ENCODE assay signal across 26 mouse cellular contexts in the genomic region with DNA sequence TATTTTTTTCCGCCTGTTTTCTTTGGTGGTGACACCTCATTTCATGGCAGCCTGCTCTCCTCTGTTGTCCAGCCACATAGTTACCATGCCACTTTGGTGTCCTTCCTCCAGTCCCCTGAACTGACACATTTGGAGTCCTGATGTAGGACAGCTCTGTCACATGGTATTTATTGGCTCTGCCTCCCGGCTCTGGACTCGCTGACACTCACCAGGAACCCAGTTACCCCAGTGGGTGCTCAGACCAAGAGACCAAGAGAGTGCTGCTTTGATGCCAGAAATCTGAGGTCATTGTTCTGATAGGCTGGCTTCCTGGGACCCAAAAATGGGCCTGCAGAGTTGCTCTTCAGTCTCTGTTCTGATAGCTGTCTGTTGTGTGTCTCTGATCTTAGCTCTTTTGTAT. TPM values are rescaled to one million over a fixed set of nuclear protein-coding genes. Genes with fewer than 3 reads are reported as not detected.
DNase-seq lines count a peak whose midpoint lies in the region; ATAC-seq lines count a peak whose summit lies in the region.
"Had no signal": no experiment of that assay in that cellular context is flagged by ENCODE, and none has a peak within 500 bp of the region (broad histone marks: within the 10 kb centered on the region; RNA-seq: fewer than 3 reads in every experiment).

No protein-coding gene starts in this region.

- H3K36me3 ChIP-seq in liver, embryonic 15.5 days (replicated peaks), result peaks cover 18% of the 10 kb centered on the region
- 0 out of 2 replicates have a peak, but pooled peaks cover 8% of the 10 kb centered on the region for H3K36me3 ChIP-seq in heart, embryonic 16.5 days (ENCODE audit: control insufficient read depth, insufficient read depth)
- H3K36me3 ChIP-seq: midbrain, embryonic 15.5 days had no signal

- peak; percentile 46 to 50 for DNase-seq in adrenal gland, postnatal 36 days
- no peak for DNase-seq in adrenal gland, postnatal 25 days
- no peak for DNase-seq in liver
- no peak for DNase-seq in right cerebral cortex, postnatal 10 days (ENCODE audit: low spot score in 2 of 2)
- DNase-seq in retina, postnatal 1 day, result no peak
- DNase-seq: cerebellum, adult 2 months; cerebellum, postnatal 36 days; embryo, embryonic 11 days; gastrocnemius, postnatal 36 days; kidney, adult 8-10 months; kidney, postnatal 10 days; thymus, postnatal 25 days had no signal

- WGBS in liver, embryonic 15.5 days (ENCODE audit: insufficient replicate concordance), result 69% methylated on average over 3 of the region's 3 CpGs
- 58% methylated on average over 3 of the region's 3 CpGs for WGBS in heart, embryonic 16.5 days

- no peaks in the 10 kb centered on the region for H3K27me3 ChIP-seq in liver, embryonic 15.5 days
- no peaks in the 10 kb centered on the region for H3K27me3 ChIP-seq in heart, embryonic 16.5 days (ENCODE audit: control insufficient read depth, insufficient read depth, low read length)
- H3K27me3 ChIP-seq: embryonic facial prominence, embryonic 13.5 days; forebrain, embryonic 12.5 days; hindbrain, embryonic 15.5 days; midbrain, embryonic 15.5 days; neural tube, embryonic 13.5 days; Patski; stomach, embryonic 15.5 days had no signal

- H3K4me2 ChIP-seq in liver, embryonic 15.5 days, result no peak overlapping the region
- no peak overlapping the region for H3K4me2 ChIP-seq in heart, embryonic 16.5 days (ENCODE audit: low read depth, low read length)
- H3K4me2 ChIP-seq: embryonic facial prominence, embryonic 13.5 days; forebrain, embryonic 12.5 days; hindbrain, embryonic 15.5 days; midbrain, embryonic 15.5 days; neural tube, embryonic 13.5 days; stomach, embryonic 15.5 days had no signal

- H3K9me3 ChIP-seq in liver, embryonic 15.5 days (replicated peaks), result no peaks in the 10 kb centered on the region
- H3K9me3 ChIP-seq in heart, embryonic 16.5 days (replicated peaks; ENCODE audit: control insufficient read depth, low read length), result no peaks in the 10 kb centered on the region
- H3K9me3 ChIP-seq: embryonic facial prominence, embryonic 13.5 days; forebrain, embryonic 12.5 days; hindbrain, embryonic 15.5 days; midbrain, embryonic 15.5 days; neural tube, embryonic 13.5 days; stomach, embryonic 15.5 days had no signal

- H3K27ac ChIP-seq in liver, embryonic 15.5 days (replicated peaks), result peak overlapping the region; percentile 14; the same call in 1 of the 2 replicates
- H3K27ac ChIP-seq in heart, embryonic 16.5 days (ENCODE audit: low read length), result peak overlapping the region; percentile 35; the same call in 1 of the 2 replicates
- H3K27ac ChIP-seq: embryonic facial prominence, embryonic 13.5 days; forebrain, embryonic 12.5 days; hindbrain, embryonic 15.5 days; layer of hippocampus, adult 2 months; liver, embryonic 14.5 days; macrophage; midbrain, embryonic 15.5 days; neural tube, embryonic 13.5 days; stomach, embryonic 15.5 days had no signal

- no peak overlapping the region for H3K4me3 ChIP-seq in liver, embryonic 15.5 days (replicated peaks)
- no peak overlapping the region for H3K4me3 ChIP-seq in heart, embryonic 16.5 days (ENCODE audit: low read length)
- H3K4me3 ChIP-seq: embryonic facial prominence, embryonic 13.5 days; erythroblast, embryonic 14.5 days; forebrain, embryonic 12.5 days; hindbrain, embryonic 15.5 days; layer of hippocampus, adult 2 months; midbrain, embryonic 15.5 days; myocyte; neural tube, embryonic 13.5 days; stomach, embryonic 15.5 days had no signal

- ATAC-seq in liver, embryonic 15.5 days (ENCODE audit: insufficient read depth), result no peak
- ATAC-seq in heart, embryonic 16.5 days (replicated peaks; ENCODE audit: extremely low read depth, insufficient read depth, low FRiP score), result 0 out of 2 replicates have a peak, but pooled peaks have one; percentile 29
- ATAC-seq: midbrain, embryonic 15.5 days; Patski had no signal

- no peak overlapping the region; the same call in 1 of the 2 replicates for H3K9ac ChIP-seq in liver, embryonic 15.5 days
- no peak overlapping the region for H3K9ac ChIP-seq in heart, embryonic 16.5 days (ENCODE audit: low read length)
- H3K9ac ChIP-seq: embryonic facial prominence, embryonic 13.5 days; forebrain, embryonic 12.5 days; hindbrain, embryonic 15.5 days; liver, embryonic 14.5 days; midbrain, embryonic 15.5 days; neural tube, embryonic 13.5 days; stomach, embryonic 15.5 days had no signal

- peaks cover 57% of the 10 kb centered on the region for H3K4me1 ChIP-seq in liver, embryonic 15.5 days (replicated peaks)
- H3K4me1 ChIP-seq in heart, embryonic 16.5 days (ENCODE audit: control insufficient read depth, insufficient read depth, low read length), result peaks cover 6% of the 10 kb centered on the region; the same call in 1 of the 2 replicates
- H3K4me1 ChIP-seq: stomach, embryonic 15.5 days had no signal

RNA-seq across cellular contexts. Expression of gene Bri3bp, which starts 6.7 kb away (rescaled TPM):
- total RNA-seq in adrenal gland, postnatal 36 days (2021), result 10 to 100 TPM; 25.6 to 39.0 TPM
- 18.4 and 37.3 TPM in 2 replicates for total RNA-seq in adrenal gland, postnatal 25 days (2021)
- 23.5 and 25.8 TPM in 2 replicates for polyA plus RNA-seq in liver, embryonic 15.5 days (2015; fragmentation: Nextera tagmentation; extraction: Ambion mirVana)
- 44.1 and 45.2 TPM in 2 replicates for polyA plus RNA-seq in heart, embryonic 16.5 days (2015; fragmentation: Nextera tagmentation; extraction: Ambion mirVana)

RNA-seq across cellular contexts. Expression of gene Dhx37, which starts 14.1 kb away (rescaled TPM):
- 10 to 100 TPM; 16.3 to 21.9 TPM for total RNA-seq in adrenal gland, postnatal 36 days (2021)
- 17.5 and 25.9 TPM in 2 replicates for total RNA-seq in adrenal gland, postnatal 25 days (2021)
- 4.8 and 4.9 TPM in 2 replicates for polyA plus RNA-seq in liver, embryonic 15.5 days (2015; fragmentation: Nextera tagmentation; extraction: Ambion mirVana)
- 8.5 and 10.5 TPM in 2 replicates for polyA plus RNA-seq in heart, embryonic 16.5 days (2015; fragmentation: Nextera tagmentation; extraction: Ambion mirVana)

RNA-seq across cellular contexts. Expression of gene Aacs, which starts 27.6 kb away (rescaled TPM):
- 100 to 1,000 TPM in 1 of 2 experiments, 10 to 100 TPM in 1; 96.1 to 101 TPM for total RNA-seq in adrenal gland, postnatal 36 days (2021)
- total RNA-seq in adrenal gland, postnatal 25 days (2021), result 88.5 and 93.5 TPM in 2 replicates
- 18.7 and 20.1 TPM in 2 replicates for polyA plus RNA-seq in liver, embryonic 15.5 days (2015; fragmentation: Nextera tagmentation; extraction: Ambion mirVana)
- 15.6 and 16.7 TPM in 2 replicates for polyA plus RNA-seq in heart, embryonic 16.5 days (2015; fragmentation: Nextera tagmentation; extraction: Ambion mirVana)

RNA-seq across cellular contexts. Expression of gene Ubc, which starts 58.0 kb away (rescaled TPM):
- 1,000 to 10,000 TPM; 1,428 to 1,489 TPM for total RNA-seq in adrenal gland, postnatal 36 days (2021)
- 1,462 and 1,631 TPM in 2 replicates for total RNA-seq in adrenal gland, postnatal 25 days (2021)
- polyA plus RNA-seq in liver, embryonic 15.5 days (2015; fragmentation: Nextera tagmentation; extraction: Ambion mirVana), result 563 and 623 TPM in 2 replicates
- 928 and 945 TPM in 2 replicates for polyA plus RNA-seq in heart, embryonic 16.5 days (2015; fragmentation: Nextera tagmentation; extraction: Ambion mirVana)

RNA-seq across cellular contexts. Expression of gene Gm10382, which starts 58.9 kb away (rescaled TPM):
- under 1 TPM; 0.23 to 0.40 TPM for total RNA-seq in adrenal gland, postnatal 36 days (2021)
- total RNA-seq in adrenal gland, postnatal 25 days (2021), result not detected in 2 replicates
- polyA plus RNA-seq in liver, embryonic 15.5 days (2015; fragmentation: Nextera tagmentation; extraction: Ambion mirVana), result 0.31 and 0.35 TPM in 2 replicates
- 0.27 and 0.30 TPM in 2 replicates for polyA plus RNA-seq in heart, embryonic 16.5 days (2015; fragmentation: Nextera tagmentation; extraction: Ambion mirVana)
- total RNA-seq: layer of hippocampus, adult 2 months had no signal
- polyA plus RNA-seq: macrophage had no signal

Comparison
In these comparisons a context has a peak if more than half of its experiments do, and no peak if none do; other contexts are left out.
1. DNase-seq: peak in adrenal gland, postnatal 36 days (2 of 2); none in adrenal gland, postnatal 25 days (single experiment), liver (single experiment), right cerebral cortex, postnatal 10 days (0 of 2) and retina, postnatal 1 day (single experiment).